Mouse (Mus musculus): ENCODE data around the gene Emc8.

Gene Emc8

GRCm38 (mm10) chr8:120668374-120668905 is at the start of gene Emc8:
TSS of gene Emc8 (minus strand) at chr8:120668573.
- DNase-seq (ENCODE audit: low spot score) = peak; percentile 73

- no peak for DNase-seq (ENCODE audit: low spot score)
Measured at GRCm38 (mm10) chr8:120715996-120716680, 47.8 kb upstream of the Emc8 start.

- no peak for DNase-seq (ENCODE audit: low spot score)
Measured at GRCm38 (mm10) chr8:120715200-120715599, 46.8 kb upstream of the Emc8 start.

GRCm38 (mm10) chr8:120709176-120709575 is 40.8 kb upstream of the Emc8 start:
- no peak for DNase-seq (ENCODE audit: low spot score)

- no peak for DNase-seq (ENCODE audit: low spot score)
Measured at GRCm38 (mm10) chr8:120706193-120706592, 37.8 kb upstream of the Emc8 start.

GRCm38 (mm10) chr8:120705163-120705562 is 36.8 kb upstream of the Emc8 start:
- no peak for DNase-seq (ENCODE audit: low spot score)

- DNase-seq (ENCODE audit: low spot score) = no peak
Measured at GRCm38 (mm10) chr8:120704203-120704602, 35.8 kb upstream of the Emc8 start.

- peak; percentile 39 for DNase-seq (ENCODE audit: low spot score)
Measured at GRCm38 (mm10) chr8:120701758-120702465, 33.5 kb upstream of the Emc8 start.

GRCm38 (mm10) chr8:120700053-120700452 is 31.7 kb upstream of the Emc8 start:
- no peak for DNase-seq (ENCODE audit: low spot score)

- DNase-seq (ENCODE audit: low spot score) = no peak
Measured at GRCm38 (mm10) chr8:120699565-120699964, 31.2 kb upstream of the Emc8 start.

GRCm38 (mm10) chr8:120699079-120699478 is 30.7 kb upstream of the Emc8 start:
- DNase-seq (ENCODE audit: low spot score) = no peak

GRCm38 (mm10) chr8:120698426-120698825 is 30.1 kb upstream of the Emc8 start:
- DNase-seq (ENCODE audit: low spot score) = no peak

GRCm38 (mm10) chr8:120697979-120698272 is 29.6 kb upstream of the Emc8 start:
- peak; percentile 66 for DNase-seq (ENCODE audit: low spot score)

GRCm38 (mm10) chr8:120697154-120697978 is 29.0 kb upstream of the Emc8 start:
- peak; percentile 75 for DNase-seq (ENCODE audit: low spot score)

GRCm38 (mm10) chr8:120696401-120697153 is 28.2 kb upstream of the Emc8 start:
- DNase-seq (ENCODE audit: low spot score) = no peak

GRCm38 (mm10) chr8:120693861-120694493 is 25.6 kb upstream of the Emc8 start:
- peak; percentile 75 for DNase-seq (ENCODE audit: low spot score)

GRCm38 (mm10) chr8:120692934-120693333 is 24.6 kb upstream of the Emc8 start:
- DNase-seq (ENCODE audit: low spot score) = no peak

- no peak for DNase-seq (ENCODE audit: low spot score)
Measured at GRCm38 (mm10) chr8:120688511-120688910, 20.1 kb upstream of the Emc8 start.

GRCm38 (mm10) chr8:120687786-120688185 is 19.4 kb upstream of the Emc8 start:
- no peak for DNase-seq (ENCODE audit: low spot score)

GRCm38 (mm10) chr8:120686576-120686975 is 18.2 kb upstream of the Emc8 start:
- DNase-seq (ENCODE audit: low spot score) = no peak

- DNase-seq (ENCODE audit: low spot score) = no peak
Measured at GRCm38 (mm10) chr8:120686051-120686450, 17.7 kb upstream of the Emc8 start.

All from testis, postnatal 10 days (tissue).